Mouse (Mus musculus) limb, embryonic 10.5 days (tissue): ENCODE measurements around the gene 2700049A03Rik. TPM values are rescaled to one million over a fixed set of nuclear protein-coding genes. Genes with fewer than 3 reads are reported as not detected.
A peak's percentile ranks its signal among the peaks of the same experiment; 100 is the strongest.
"Not testable (repeated sequence)": the region's sequence is repeated elsewhere in the genome, so short reads cannot be mapped to it uniquely, and the experiment has no call there.

Experiments
- DNase-seq: peaks from one replicate; pipeline ENCODE4 v3.0.0-alpha.2; 2017; ENCODE audit warnings: low spot score
- H3K27ac ChIP-seq: fragments of 300-500 bp; sonication (generic); 2 replicates; pipeline ENCODE4 v1.5.1; 2016; ENCODE audit warnings: mild to moderate bottlenecking
- H3K27me3 ChIP-seq: fragments of 300-500 bp; sonication (generic); 2 replicates; pipeline ENCODE4 v1.6.1; 2016; ENCODE audit warnings: low read depth, mild to moderate bottlenecking; ENCODE audit not compliant: poor library complexity, severe bottlenecking
- H3K36me3 ChIP-seq: fragments of 300-500 bp; sonication (generic); 2 replicates; pipeline ENCODE4 v1.6.1; 2016; ENCODE audit warnings: mild to moderate bottlenecking, moderate library complexity
- H3K4me1 ChIP-seq: fragments of 300-500 bp; sonication (generic); 2 replicates; pipeline ENCODE4 v1.6.1; 2016
- H3K4me3 ChIP-seq: fragments of 300-500 bp; sonication (generic); 2 replicates; pipeline ENCODE4 v1.5.1; 2016; ENCODE audit warnings: mild to moderate bottlenecking, moderate library complexity
- H3K9me3 ChIP-seq: fragments of 300-500 bp; sonication (generic); replicated peaks from 2 replicates; pipeline ENCODE4 v1.6.1; 2016; ENCODE audit warnings: mild to moderate bottlenecking
- WGBS: fragments of 180-500 bp; shearing (Covaris S2); methylation state at CpG from one replicate; pipeline ENCODE4 v1.1.7; 2016; 5-methylcytosine and 5-hydroxymethylcytosine counted together
- polyA plus RNA-seq: library from polyadenylated mRNA; unstranded; fragments of >200 nt; fragmentation: Nextera tagmentation; extraction: Ambion mirVana; gene quantifications from 2 replicates; pipeline ENCODE4 v1.2.1, GENCODE M21; 2016

Gene 2700049A03Rik
- polyA plus RNA-seq = 17.6 and 19.7 TPM in 2 replicates

GRCm38 (mm10) chr12:71136130-71136973 lies at the start of gene 2700049A03Rik, which contains the start of gene Timm9:
Gene 2700049A03Rik, plus strand, starts transcription at chr12:71136848.
Gene Timm9, minus strand, starts transcription at chr12:71136684.
- under 1% methylated on average over 52 of the region's 52 CpGs for WGBS
- H3K4me3 ChIP-seq = peak within 1 kb of the TSS; percentile 95
- DNase-seq = peak; percentile 82
- H3K36me3 ChIP-seq = peaks cover 45% of the 10 kb centered on the region
- H3K9me3 ChIP-seq = no peaks in the 10 kb centered on the region
- peak within 1 kb of the TSS; percentile 94 for H3K27ac ChIP-seq
- H3K4me1 ChIP-seq = peaks cover 22% of the 10 kb centered on the region
- no peaks in the 10 kb centered on the region for H3K27me3 ChIP-seq

- not testable (repeated sequence) for H3K9me3 ChIP-seq, H3K27ac ChIP-seq, H3K36me3 ChIP-seq, H3K27me3 ChIP-seq, H3K4me1 ChIP-seq, H3K4me3 ChIP-seq, DNase-seq
- WGBS = 95% methylated on average over 4 of the region's 4 CpGs
Measured at GRCm38 (mm10) chr12:71104275-71104674, 32.4 kb upstream of the 2700049A03Rik start.

- H3K27ac ChIP-seq = no peak overlapping the region
- H3K9me3 ChIP-seq = no peaks in the 10 kb centered on the region
- peaks cover 6% of the 10 kb centered on the region for H3K4me1 ChIP-seq
- H3K4me3 ChIP-seq = no peak overlapping the region
- H3K27me3 ChIP-seq = peaks cover 9% of the 10 kb centered on the region
- no peaks in the 10 kb centered on the region for H3K36me3 ChIP-seq
- no peak for DNase-seq
- 87% methylated on average over 6 of the region's 6 CpGs for WGBS
Measured at GRCm38 (mm10) chr12:71107216-71107771, 29.4 kb upstream of the 2700049A03Rik start.

DNA sequence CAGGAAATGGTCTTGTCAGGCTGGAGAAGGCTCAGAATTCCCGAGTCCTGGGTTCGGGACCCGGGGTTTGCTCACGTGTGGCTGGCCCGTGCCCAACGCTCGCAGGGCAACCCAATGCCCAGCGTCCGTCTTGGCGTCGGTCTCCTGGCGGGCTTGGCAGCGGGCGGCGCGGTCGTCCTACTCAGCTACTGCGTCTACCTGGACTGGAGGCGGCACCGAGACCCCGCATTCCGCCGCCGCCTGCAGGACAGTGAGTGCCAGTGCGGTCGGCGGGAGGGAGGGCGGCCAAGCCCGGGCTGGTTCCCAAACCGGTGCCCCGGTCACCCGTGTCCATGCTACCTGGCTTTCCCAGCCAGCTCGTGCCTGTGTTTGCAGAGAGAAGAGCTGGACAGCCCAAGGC lies 25.3 kb upstream of the 2700049A03Rik start, which contains the start of gene Tomm20l:
TSS of gene Tomm20l (plus strand) at position 98 of the 400 bp plus-strand sequence.
- H3K4me1 ChIP-seq = peaks cover 14% of the 10 kb centered on the region
- H3K9me3 ChIP-seq = no peaks in the 10 kb centered on the region
- H3K36me3 ChIP-seq = no peaks in the 10 kb centered on the region
- peak; percentile 74 for DNase-seq
- H3K4me3 ChIP-seq = peak within 1 kb of the TSS; percentile 47
- peak within 1 kb of the TSS; percentile 58 for H3K27ac ChIP-seq
- peaks cover 9% of the 10 kb centered on the region for H3K27me3 ChIP-seq
- 9% methylated on average over 33 of the region's 33 CpGs for WGBS

GRCm38 (mm10) chr12:71113074-71113473 lies 23.6 kb upstream of the 2700049A03Rik start:
- Histone ChIP-seq H3K4me3 (no peak overlapping the region), H3K27ac (no peak overlapping the region), H3K36me3 (no peaks in the 10 kb centered on the region), H3K9me3 (no peaks in the 10 kb centered on the region), H3K27me3 (peaks cover 9% of the 10 kb centered on the region), H3K4me1 (peaks cover 14% of the 10 kb centered on the region)
- WGBS = 89% methylated on average over 10 of the region's 10 CpGs
- no peak for DNase-seq

DNA sequence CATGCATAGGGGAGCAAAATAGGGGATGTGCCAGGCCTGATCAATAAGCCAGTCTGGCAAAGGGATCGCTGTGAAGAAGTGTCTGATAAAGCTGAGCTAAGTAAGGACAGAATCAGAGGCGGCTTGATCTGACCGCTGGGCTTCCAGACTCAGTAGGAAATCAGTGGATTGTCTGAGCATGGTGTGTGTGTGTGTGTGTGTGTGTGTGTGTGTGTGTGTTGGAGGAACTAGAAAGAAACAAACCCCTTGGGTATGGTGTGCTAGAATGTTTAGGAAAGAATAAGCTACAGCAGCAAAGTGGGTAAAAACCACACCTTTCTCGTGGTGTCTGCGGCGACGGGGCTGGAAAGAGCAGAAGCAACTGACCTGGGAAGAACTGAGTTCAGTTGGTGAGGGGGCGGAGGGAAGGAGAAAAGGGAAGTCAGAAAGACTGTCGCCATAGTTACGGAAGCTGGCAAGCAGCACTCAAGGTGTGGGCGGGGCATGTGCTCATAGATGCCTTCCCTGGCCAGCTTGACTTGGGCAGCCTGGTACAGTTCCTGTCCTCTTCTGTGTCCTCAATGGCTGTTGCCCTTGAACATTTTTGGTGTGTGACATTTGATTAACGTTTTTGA lies 22.9 kb upstream of the 2700049A03Rik start:
- Histone ChIP-seq H3K9me3 (no peaks in the 10 kb centered on the region), H3K36me3 (no peaks in the 10 kb centered on the region), H3K27ac (no peak overlapping the region), H3K4me3 (no peak overlapping the region), H3K27me3 (peaks cover 9% of the 10 kb centered on the region), H3K4me1 (peaks cover 14% of the 10 kb centered on the region)
- WGBS = 39% methylated on average over 12 of the region's 12 CpGs
- DNase-seq = peak; percentile 46

DNA sequence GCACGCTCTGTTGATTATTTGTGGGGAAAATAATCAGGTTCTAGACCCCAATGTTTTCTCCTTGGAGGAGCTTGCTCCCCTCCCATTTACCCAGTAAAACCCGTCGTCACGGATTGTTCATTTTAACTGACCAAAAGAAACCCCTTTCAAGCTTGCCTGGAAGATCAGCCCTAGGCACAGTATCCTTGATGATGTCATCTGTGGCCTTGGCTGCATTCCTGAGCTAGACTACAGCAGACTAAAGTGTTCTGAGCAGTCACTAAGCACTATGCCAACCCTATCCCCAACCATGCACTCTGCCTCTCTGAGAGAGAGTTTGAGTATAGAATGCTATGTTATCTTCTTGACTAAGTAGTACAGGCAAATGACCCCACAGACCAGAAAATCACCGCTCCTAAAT lies 20.2 kb upstream of the 2700049A03Rik start:
- no peak for DNase-seq
- H3K36me3 ChIP-seq = no peaks in the 10 kb centered on the region
- H3K9me3 ChIP-seq = no peaks in the 10 kb centered on the region
- no peak overlapping the region for H3K27ac ChIP-seq
- H3K4me1 ChIP-seq = peaks cover 10% of the 10 kb centered on the region
- H3K27me3 ChIP-seq = peaks cover 4% of the 10 kb centered on the region
- WGBS = 86% methylated on average over 5 of the region's 5 CpGs
- no peak overlapping the region for H3K4me3 ChIP-seq

DNA sequence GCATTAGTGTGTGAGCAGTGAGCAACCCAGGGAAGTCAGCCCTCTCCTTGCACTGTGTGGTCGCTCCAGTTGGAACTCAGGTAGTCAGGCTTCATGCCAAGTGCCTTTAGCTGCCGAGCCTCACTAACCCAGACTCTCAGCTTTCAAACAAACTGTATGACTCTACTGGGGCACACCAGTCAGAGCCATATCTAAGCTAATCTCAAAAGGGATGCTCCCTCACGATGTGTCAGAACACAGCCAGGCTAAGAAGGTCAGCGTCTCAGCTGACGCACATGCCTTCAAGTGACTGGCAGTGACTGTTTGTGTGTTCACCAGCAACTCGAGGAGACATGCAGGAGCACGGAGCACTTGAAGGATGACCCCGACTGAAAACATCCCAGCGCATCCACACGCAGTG lies 13.9 kb upstream of the 2700049A03Rik start:
- no peak overlapping the region for H3K4me3 ChIP-seq
- H3K27me3 ChIP-seq = no peaks in the 10 kb centered on the region
- H3K9me3 ChIP-seq = no peaks in the 10 kb centered on the region
- WGBS = 93% methylated on average over 10 of the region's 10 CpGs
- H3K36me3 ChIP-seq = peaks cover 50% of the 10 kb centered on the region
- H3K4me1 ChIP-seq = no peaks in the 10 kb centered on the region
- no peak for DNase-seq
- no peak overlapping the region for H3K27ac ChIP-seq

DNA sequence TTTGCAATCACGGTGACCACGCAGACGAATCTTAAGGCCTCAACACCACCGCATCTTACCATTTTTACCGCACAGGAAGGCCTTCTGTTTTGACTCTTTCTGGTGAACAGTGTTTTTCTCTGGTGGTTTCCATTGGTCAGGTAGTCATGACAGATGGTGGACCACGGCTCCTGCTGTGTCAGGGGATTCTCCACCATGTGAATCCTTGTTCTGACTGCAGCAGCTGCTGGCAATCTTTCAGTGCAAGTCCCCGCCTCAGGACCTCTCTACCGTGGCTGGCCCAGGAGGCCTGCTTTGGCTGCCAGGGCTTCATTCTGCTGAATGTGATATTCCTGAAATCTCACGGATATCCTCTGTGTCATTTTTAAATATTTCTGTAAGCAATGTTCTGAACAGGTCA lies 13.4 kb upstream of the 2700049A03Rik start:
- H3K9me3 ChIP-seq = no peaks in the 10 kb centered on the region
- H3K27ac ChIP-seq = no peak overlapping the region
- WGBS = 94% methylated on average over 9 of the region's 9 CpGs
- H3K36me3 ChIP-seq = peaks cover 51% of the 10 kb centered on the region
- no peaks in the 10 kb centered on the region for H3K27me3 ChIP-seq
- no peak overlapping the region for H3K4me3 ChIP-seq
- no peak for DNase-seq
- no peaks in the 10 kb centered on the region for H3K4me1 ChIP-seq

DNA sequence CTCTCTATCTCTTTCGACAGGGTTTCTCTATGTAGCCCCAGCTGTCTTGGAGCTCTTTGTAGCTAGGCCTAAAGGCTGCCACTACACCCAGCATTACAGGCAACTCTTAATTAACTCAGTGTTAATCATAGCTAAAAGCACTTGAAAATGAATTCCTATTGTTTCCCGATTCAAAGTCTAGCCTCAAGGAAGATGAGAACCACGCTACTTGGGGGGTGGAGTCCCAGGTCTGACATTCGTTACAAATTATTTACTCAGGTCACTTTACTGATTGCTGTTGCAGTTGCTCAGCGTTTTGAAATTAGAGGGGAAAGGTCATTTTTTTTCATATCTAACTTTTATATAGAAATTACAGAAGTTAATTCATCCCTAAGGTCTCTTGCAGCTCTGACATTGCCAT lies 1.1 kb upstream of the 2700049A03Rik start:
- Histone ChIP-seq H3K27ac (no peak overlapping the region), H3K27me3 (no peaks in the 10 kb centered on the region), H3K9me3 (no peaks in the 10 kb centered on the region), H3K4me1 (peaks cover 22% of the 10 kb centered on the region), H3K4me3 (peak overlapping the region; percentile 95), H3K36me3 (peaks cover 45% of the 10 kb centered on the region)
- WGBS = 39% methylated on average over 5 of the region's 5 CpGs
- no peak for DNase-seq

GRCm38 (mm10) chr12:71136974-71137491 lies 385 bp downstream of the 2700049A03Rik start:
- WGBS = under 1% methylated on average over 30 of the region's 30 CpGs
- Histone ChIP-seq H3K4me1 (peaks cover 22% of the 10 kb centered on the region), H3K27me3 (no peaks in the 10 kb centered on the region), H3K36me3 (peaks cover 46% of the 10 kb centered on the region), H3K9me3 (no peaks in the 10 kb centered on the region), H3K4me3 (peak overlapping the region; percentile 95), H3K27ac (peak overlapping the region; percentile 94)
- DNase-seq = peak; percentile 95

- peak overlapping the region; percentile 95 for H3K4me3 ChIP-seq
- peaks cover 22% of the 10 kb centered on the region for H3K4me1 ChIP-seq
- H3K36me3 ChIP-seq = peaks cover 46% of the 10 kb centered on the region
- DNase-seq = no peak
- peak overlapping the region; percentile 94 for H3K27ac ChIP-seq
- H3K9me3 ChIP-seq = no peaks in the 10 kb centered on the region
- WGBS = 7% methylated on average over 11 of the region's 11 CpGs
- H3K27me3 ChIP-seq = no peaks in the 10 kb centered on the region
Measured at GRCm38 (mm10) chr12:71137686-71138085, 1.0 kb downstream of the 2700049A03Rik start.
